Mouse (Mus musculus): ENCODE data around the gene Bnip2. TPM values are rescaled to one million over a fixed set of nuclear protein-coding genes. Genes with fewer than 3 reads are reported as not detected.

Bnip2 gene
- polyA plus RNA-seq, 1 experiment, result 50.1 TPM

GRCm38 (mm10) chr9:70052730-70053129 is 63.5 kb downstream of the Bnip2 start:
- no peak for DNase-seq
- TF ChIP-seq POLR2A (IDR thresholded peaks at IDR 0.05; ENCODE audit: borderline replicate concordance, extremely low read depth, low read depth, low read length) (no peak), CTCF (IDR thresholded peaks at IDR 0.05; ENCODE audit: insufficient read depth, low read length) (no peak)
- Histone ChIP-seq H3K4me1 (ENCODE audit: control insufficient read depth, insufficient read depth, low read length) (no peaks in the 10 kb centered on the region), H3K4me3 (replicated peaks; ENCODE audit: extremely low read depth, low read depth, low read length) (no peak overlapping the region)
- 61% methylated on average over 3 of the region's 3 CpGs for WGBS

- Histone ChIP-seq H3K4me3 (replicated peaks; ENCODE audit: extremely low read depth, low read depth, low read length) (no peak overlapping the region), H3K4me1 (ENCODE audit: control insufficient read depth, insufficient read depth, low read length) (no peaks in the 10 kb centered on the region)
- no peak for DNase-seq
- no peak for TF ChIP-seq CTCF (IDR thresholded peaks at IDR 0.05; ENCODE audit: insufficient read depth, low read length)
- no peak for TF ChIP-seq POLR2A (IDR thresholded peaks at IDR 0.05; ENCODE audit: borderline replicate concordance, extremely low read depth, low read depth, low read length)
- 41% methylated on average over 3 of the region's 3 CpGs for WGBS
Measured at GRCm38 (mm10) chr9:70053411-70053810, 64.1 kb downstream of the Bnip2 start.

Other genes with a start within 250 kb of the Bnip2 start
- not detected in 2 replicates for gene Foxb1, start 228.5 kb upstream of the Bnip2 start, polyA plus RNA-seq (2012; rRNA removed)
- gene Gtf2a2, start 23.1 kb downstream of the Bnip2 start, polyA plus RNA-seq (2012; rRNA removed), result 13.0 and 16.4 TPM in 2 replicates
- gene Gcnt3, start 48.6 kb downstream of the Bnip2 start, polyA plus RNA-seq (2012; rRNA removed), result 0.14 TPM in 1 of 2 replicates, not detected in the other
- 1.2 and 2.2 TPM in 2 replicates for gene Fam81a, start 153.1 kb downstream of the Bnip2 start, polyA plus RNA-seq (2012; rRNA removed)
- gene Myo1e, start 217.9 kb downstream of the Bnip2 start, polyA plus RNA-seq (2012; rRNA removed), result 13.7 and 21.2 TPM in 2 replicates

All from lung, adult 2 months (tissue).